Mouse (Mus musculus): ENCODE measurements at regions not wholly inside any gene's neighbourhood (a gene's known extent, or its start where the extent isn't known, plus 50 kb on each side); places are given as distances from the start of the nearest gene placed in this dataset.

GRCm38 (mm10) chr4:28523343-28523742 is 289.6 kb upstream of the Epha7 start:
- DNase-seq (ENCODE audit: low spot score) = peak; percentile 60

GRCm38 (mm10) chr4:28542218-28542617 is 270.7 kb upstream of the Epha7 start:
- no peak for DNase-seq (ENCODE audit: low spot score)

- no peak for DNase-seq (ENCODE audit: low spot score)
Observed at GRCm38 (mm10) chr4:28542696-28543328, 270.1 kb upstream of the Epha7 start.

- DNase-seq (ENCODE audit: low spot score) = no peak
Observed at GRCm38 (mm10) chr4:28548231-28548836, 264.6 kb upstream of the Epha7 start.

- no peak for DNase-seq (ENCODE audit: low spot score)
Observed at GRCm38 (mm10) chr4:28571092-28571770, 241.7 kb upstream of the Epha7 start.

GRCm38 (mm10) chr4:28588745-28589530 is 224.0 kb upstream of the Epha7 start:
- no peak for DNase-seq (ENCODE audit: low spot score)

Measured in retina, embryonic 14.5 days (tissue).